Mouse (Mus musculus) C2C12 (cell line): Measurements from ENCODE around the gene Cdk14. TPM values are rescaled to one million over a fixed set of nuclear protein-coding genes. Genes with fewer than 3 reads are reported as not detected.

Experiments
- H3K27me3 ChIP-seq: one replicate; pipeline ENCODE4 v1.6.1; 2011; ENCODE audit not compliant: control insufficient read depth, insufficient read depth, insufficient read length
- H3K36me3 ChIP-seq: one replicate; pipeline ENCODE4 v1.6.1; 2011; ENCODE audit not compliant: control insufficient read depth, insufficient read depth
- H3K4me3 ChIP-seq: one replicate; pipeline ENCODE4 v1.5.1; 2011; ENCODE audit warnings: mild to moderate bottlenecking, control low read depth; ENCODE audit not compliant: poor library complexity, insufficient read depth, severe bottlenecking
- H3K79me2 ChIP-seq: one replicate; pipeline ENCODE4 v1.6.1; 2011; ENCODE audit not compliant: control insufficient read depth, insufficient read depth
- H3K79me3 ChIP-seq: one replicate; pipeline ENCODE4 v1.6.1; 2011; ENCODE audit warnings: low read depth, control low read depth
- H3ac ChIP-seq: one replicate; pipeline ENCODE3; 2011; ENCODE audit warnings: low read depth; ENCODE audit not compliant: control insufficient read depth, insufficient read length
- CEBPB ChIP-seq: IDR thresholded peaks from one replicate; pipeline ENCODE4 v1.6.1; 2011; ENCODE audit warnings: low read depth, mild to moderate bottlenecking, control low read depth, moderate library complexity
- CTCF ChIP-seq: IDR thresholded peaks from one replicate; pipeline ENCODE4 v1.5.1; 2011; ENCODE audit not compliant: control insufficient read depth, insufficient read depth, insufficient read length
- FOSL1 ChIP-seq: IDR thresholded peaks from one replicate; pipeline ENCODE4 v1.8.0; 2011; ENCODE audit warnings: mild to moderate bottlenecking, low read length; ENCODE audit not compliant: poor library complexity, insufficient read depth, severe bottlenecking
- MAX ChIP-seq: IDR thresholded peaks from one replicate; pipeline ENCODE4 v1.6.1; 2011; ENCODE audit warnings: mild to moderate bottlenecking, control low read depth
- MYOD1 ChIP-seq: IDR thresholded peaks from one replicate; pipeline ENCODE4 v1.6.1; 2011; ENCODE audit warnings: low read depth; ENCODE audit not compliant: control insufficient read depth, insufficient read length
- MYOG ChIP-seq: IDR thresholded peaks from one replicate; pipeline ENCODE4 v1.6.1; 2011; ENCODE audit not compliant: control insufficient read depth, insufficient read length; ENCODE audit errors: extremely low read depth
- USF1 ChIP-seq: IDR thresholded peaks from one replicate; pipeline ENCODE4 v1.6.1; 2011; ENCODE audit warnings: low read depth, mild to moderate bottlenecking, control low read depth, moderate library complexity
- polyA plus RNA-seq: library from polyadenylated mRNA; unstranded; fragments of >200 nt; fragmentation: generic; extraction: Trizol; gene quantifications from one replicate; pipeline ENCODE4 v1.2.1, GENCODE M21; 2012; ENCODE audit warnings: missing spikeins

Gene Cdk14
- polyA plus RNA-seq, 1 experiment: 15.9 TPM

- H3ac ChIP-seq: no peak overlapping the region
- H3K79me2 ChIP-seq: no peaks in the 10 kb centered on the region
- no peaks in the 10 kb centered on the region for H3K79me3 ChIP-seq
- no peak overlapping the region for H3K4me3 ChIP-seq
- no peaks in the 10 kb centered on the region for H3K27me3 ChIP-seq
- no peaks in the 10 kb centered on the region for H3K36me3 ChIP-seq
- TF ChIP-seq USF1 (no peak), CTCF (no peak), MYOD1 (no peak), MYOG (no peak), CEBPB (no peak)
Observed at GRCm38 (mm10) chr5:4816981-4817380, 603.1 kb downstream of the Cdk14 start.

DNA sequence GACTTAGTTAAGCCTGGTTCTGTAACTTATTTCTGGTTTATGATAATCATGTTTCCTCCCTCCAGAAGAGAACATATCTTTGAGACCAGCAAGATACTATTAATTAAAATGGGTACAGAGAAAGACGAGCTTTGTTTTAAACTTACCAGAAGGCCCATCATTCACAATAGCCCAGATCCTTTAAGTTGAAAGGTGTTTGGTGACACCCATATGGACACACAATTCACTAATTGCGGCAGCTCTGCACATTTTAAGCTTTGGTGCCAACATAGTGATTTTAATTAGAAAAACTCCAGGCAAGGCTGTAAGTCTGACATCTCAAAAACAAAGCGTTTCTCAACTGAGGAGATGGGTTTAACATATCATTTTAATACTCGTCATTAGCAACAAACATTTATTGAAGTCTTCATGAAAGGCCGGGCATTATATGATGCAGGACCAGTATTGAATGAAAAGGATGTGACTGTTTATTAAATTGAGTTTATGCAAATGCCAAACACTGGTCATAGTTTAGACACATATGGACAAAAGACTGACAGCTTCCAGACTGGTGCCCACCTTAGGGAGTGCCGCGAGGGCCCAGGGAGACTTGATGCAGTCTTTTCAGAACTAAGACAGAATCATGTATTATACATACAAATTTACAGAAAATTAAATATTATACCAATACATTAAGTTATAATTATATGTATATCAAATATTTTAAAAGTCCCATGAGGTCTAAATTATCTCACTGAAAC is 605.5 kb downstream of the Cdk14 start:
- Histone ChIP-seq H3ac (no peak overlapping the region), H3K4me3 (no peak overlapping the region), H3K27me3 (no peaks in the 10 kb centered on the region), H3K36me3 (no peaks in the 10 kb centered on the region), H3K79me2 (no peaks in the 10 kb centered on the region), H3K79me3 (no peaks in the 10 kb centered on the region)
- no peak for TF ChIP-seq MYOD1
- no peak for TF ChIP-seq USF1
- TF ChIP-seq MYOG: no peak
- no peak for TF ChIP-seq FOSL1
- TF ChIP-seq CTCF: no peak
- no peak for TF ChIP-seq CEBPB
- no peak for TF ChIP-seq MAX

DNA sequence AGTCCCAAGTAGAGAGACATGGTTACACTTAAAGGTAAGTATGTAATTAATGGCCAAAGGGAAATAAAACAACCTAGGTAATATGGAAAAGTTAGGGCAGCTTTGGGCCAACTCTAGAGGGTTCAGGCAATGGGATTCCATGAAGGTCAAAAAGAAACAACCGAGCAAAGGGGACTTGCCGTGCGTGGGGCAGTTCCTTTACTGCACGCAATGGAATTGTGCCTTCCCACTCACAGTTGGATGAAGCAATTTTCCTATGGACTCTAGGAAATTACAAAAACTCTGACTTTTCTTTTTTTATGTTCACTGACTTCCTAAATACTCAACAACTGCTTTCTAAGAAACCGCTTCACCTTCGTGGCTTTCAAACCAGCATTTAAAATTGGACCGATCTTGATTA is 606.8 kb downstream of the Cdk14 start:
- H3K4me3 ChIP-seq: no peak overlapping the region
- H3K36me3 ChIP-seq: no peaks in the 10 kb centered on the region
- TF ChIP-seq CTCF (no peak), FOSL1 (no peak), MAX (no peak), CEBPB (no peak), MYOD1 (no peak), MYOG (no peak), USF1 (no peak)
- no peak overlapping the region for H3ac ChIP-seq
- H3K27me3 ChIP-seq: no peaks in the 10 kb centered on the region
- no peaks in the 10 kb centered on the region for H3K79me2 ChIP-seq
- H3K79me3 ChIP-seq: no peaks in the 10 kb centered on the region

DNA sequence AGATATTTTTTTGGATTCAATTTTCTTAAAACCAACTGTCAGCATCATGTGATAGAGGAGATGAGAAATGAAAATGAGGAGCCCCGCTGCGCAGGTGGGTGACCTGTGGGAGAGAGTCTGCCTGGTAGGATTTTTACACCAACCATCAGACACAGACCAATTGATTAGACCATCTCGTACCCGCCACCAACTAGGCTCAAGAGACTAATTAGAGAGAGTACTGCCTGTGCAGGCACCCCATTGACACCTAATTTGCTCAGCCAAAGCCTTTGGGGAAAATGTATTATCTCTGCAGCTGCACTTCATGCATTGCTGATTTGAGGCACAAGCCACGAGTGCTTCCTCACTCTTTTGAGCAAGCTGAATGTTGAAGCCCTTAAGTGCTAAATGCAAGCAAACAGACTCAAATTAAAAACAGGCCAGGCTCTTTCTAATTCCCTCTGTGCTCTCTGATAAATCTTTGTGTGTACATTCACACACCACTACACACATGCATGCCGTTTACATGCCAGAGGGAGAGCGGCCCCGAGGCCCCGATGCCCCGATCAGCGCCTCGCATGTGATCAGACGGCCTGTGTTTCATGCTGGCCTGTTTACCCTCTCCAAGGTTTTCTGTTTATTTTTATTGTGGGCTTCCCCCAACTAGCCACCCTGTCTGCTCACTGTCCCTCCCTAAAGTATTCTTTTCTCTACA is 607.9 kb downstream of the Cdk14 start:
- H3K79me3 ChIP-seq: no peaks in the 10 kb centered on the region
- no peaks in the 10 kb centered on the region for H3K36me3 ChIP-seq
- H3K27me3 ChIP-seq: no peaks in the 10 kb centered on the region
- TF ChIP-seq CTCF (no peak), CEBPB (no peak), MYOG (no peak), USF1 (no peak), MYOD1 (no peak), FOSL1 (no peak), MAX (no peak)
- no peak overlapping the region for H3ac ChIP-seq
- H3K4me3 ChIP-seq: no peak overlapping the region
- no peaks in the 10 kb centered on the region for H3K79me2 ChIP-seq

DNA sequence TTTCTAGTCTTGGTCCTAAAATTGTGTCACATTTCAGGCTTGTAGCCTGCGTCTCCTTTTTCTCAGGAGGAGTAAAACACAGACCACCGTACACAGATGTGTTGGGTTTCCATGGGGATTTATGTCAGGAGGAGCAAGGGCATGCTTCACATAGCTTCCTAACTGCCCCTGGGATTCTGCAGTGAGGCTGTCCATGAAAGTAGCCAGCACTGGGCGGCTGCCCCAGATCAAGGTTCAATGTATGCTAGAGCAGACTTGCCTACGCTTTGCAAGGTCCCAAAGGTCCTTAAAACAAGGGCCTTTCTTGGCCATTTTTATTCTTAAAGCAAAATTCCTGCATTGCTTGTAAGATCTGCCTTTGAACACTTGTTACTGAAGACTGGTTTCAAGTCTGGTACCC is 614.9 kb downstream of the Cdk14 start:
- Histone ChIP-seq H3K79me2 (no peaks in the 10 kb centered on the region), H3K79me3 (no peaks in the 10 kb centered on the region), H3K36me3 (no peaks in the 10 kb centered on the region), H3K4me3 (no peak overlapping the region), H3ac (no peak overlapping the region), H3K27me3 (no peaks in the 10 kb centered on the region)
- no peak for TF ChIP-seq FOSL1
- no peak for TF ChIP-seq MAX
- no peak for TF ChIP-seq USF1
- no peak for TF ChIP-seq CTCF
- no peak for TF ChIP-seq MYOD1
- no peak for TF ChIP-seq MYOG
- no peak for TF ChIP-seq CEBPB

DNA sequence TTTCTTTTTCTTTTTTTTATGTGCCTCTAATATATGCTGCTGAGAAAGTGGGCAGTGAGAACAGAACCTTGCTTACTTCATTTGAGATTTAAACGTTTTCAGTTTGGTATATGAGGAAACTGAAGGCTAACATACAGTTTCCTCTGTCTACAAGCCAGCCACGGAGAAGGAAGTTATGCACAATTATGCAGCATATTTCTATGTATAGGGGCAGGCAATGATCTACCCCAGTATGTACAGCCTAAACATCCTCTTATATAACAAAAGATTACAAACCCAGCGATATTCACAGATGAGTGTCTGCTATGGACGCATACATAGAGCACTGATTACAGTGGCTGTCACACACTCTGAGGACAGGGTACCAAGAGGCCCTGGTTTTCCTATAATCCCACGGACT is 616.4 kb downstream of the Cdk14 start:
- no peaks in the 10 kb centered on the region for H3K79me2 ChIP-seq
- TF ChIP-seq CEBPB: no peak
- no peak for TF ChIP-seq MYOD1
- TF ChIP-seq FOSL1: no peak
- no peak for TF ChIP-seq MYOG
- TF ChIP-seq CTCF: no peak
- TF ChIP-seq MAX: no peak
- no peak for TF ChIP-seq USF1
- H3K36me3 ChIP-seq: no peaks in the 10 kb centered on the region
- H3K4me3 ChIP-seq: no peak overlapping the region
- no peak overlapping the region for H3ac ChIP-seq
- H3K79me3 ChIP-seq: no peaks in the 10 kb centered on the region
- H3K27me3 ChIP-seq: no peaks in the 10 kb centered on the region
